Mouse (Mus musculus) liver, embryonic 13.5 days (tissue): ENCODE results near the gene Kif16b. TPM values are rescaled to one million over a fixed set of nuclear protein-coding genes. Genes with fewer than 3 reads are reported as not detected.
"Not testable (repeated sequence)": the region's sequence is repeated elsewhere in the genome, so short reads cannot be mapped to it uniquely, and the experiment has no call there.

Experiments
- ATAC-seq: fragments of 200-750 bp; cut with Nextera tagmentation; 2 replicates; pipeline ENCODE4 v1.8.0; 2017; ENCODE audit warnings: low read depth, mild to moderate bottlenecking, moderate number of reproducible peaks, moderate library complexity
- DNase-seq: peaks from one replicate; pipeline ENCODE4 v3.0.0; 2022
- H3K27ac ChIP-seq: fragments of 300-500 bp; sonication (generic); 2 replicates; pipeline ENCODE4 v1.5.1; 2015; ENCODE audit warnings: moderate library complexity, mild to moderate bottlenecking, inconsistent platforms
- H3K27me3 ChIP-seq: fragments of 300-500 bp; sonication (generic); 2 replicates; pipeline ENCODE4 v1.6.1; 2015; ENCODE audit warnings: mild to moderate bottlenecking, inconsistent platforms
- H3K36me3 ChIP-seq: fragments of 300-500 bp; sonication (generic); 2 replicates; pipeline ENCODE4 v1.6.1; 2015; ENCODE audit warnings: mild to moderate bottlenecking, inconsistent platforms
- H3K4me1 ChIP-seq: fragments of 300-500 bp; sonication (generic); replicated peaks from 2 replicates; pipeline ENCODE4 v1.6.1; 2015; ENCODE audit warnings: inconsistent platforms
- H3K4me2 ChIP-seq: fragments of 300-500 bp; sonication (generic); 2 replicates; pipeline ENCODE4 v1.6.1; 2015; ENCODE audit warnings: inconsistent platforms, mild to moderate bottlenecking, moderate library complexity
- H3K4me3 ChIP-seq: fragments of 300-500 bp; sonication (generic); replicated peaks from 2 replicates; pipeline ENCODE4 v1.5.1; 2015; ENCODE audit warnings: mild to moderate bottlenecking, inconsistent platforms
- H3K9ac ChIP-seq: fragments of 300-500 bp; sonication (generic); 2 replicates; pipeline ENCODE4 v1.6.1; 2015; ENCODE audit warnings: mild to moderate bottlenecking, inconsistent platforms
- H3K9me3 ChIP-seq: fragments of 300-500 bp; sonication (generic); replicated peaks from 2 replicates; pipeline ENCODE4 v1.6.1; 2016; ENCODE audit warnings: inconsistent platforms
- WGBS: fragments of 180-500 bp; shearing (Covaris S2); methylation state at CpG from one replicate; pipeline ENCODE4 v1.1.7; 2015; ENCODE audit not compliant: insufficient replicate concordance; 5-methylcytosine and 5-hydroxymethylcytosine counted together
- polyA plus RNA-seq: library from polyadenylated mRNA; unstranded; fragments of >200 nt; fragmentation: Nextera tagmentation; extraction: Ambion mirVana; gene quantifications from 2 replicates; pipeline ENCODE4 v1.2.1, GENCODE M21; 2015

Kif16b gene
- polyA plus RNA-seq, 1 experiment from 2014 or later, result 2.9 TPM

DNA sequence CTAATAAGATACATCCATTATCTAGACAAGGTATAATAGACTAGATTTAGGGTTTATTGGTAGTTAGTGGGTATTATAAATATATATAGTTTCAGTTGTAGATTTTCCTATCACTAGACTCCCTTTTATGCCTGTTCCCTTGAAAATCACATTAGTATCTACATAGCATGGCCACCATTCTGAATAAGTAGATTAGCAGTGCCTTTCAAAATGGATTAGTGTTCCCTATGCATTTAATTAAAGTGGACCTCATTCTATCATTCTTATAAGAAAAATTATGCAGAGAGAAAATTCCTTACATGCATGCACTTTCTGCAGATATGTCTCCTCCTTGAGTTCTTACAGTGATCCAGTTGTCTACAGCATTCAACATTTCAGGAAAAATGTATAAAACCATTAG lies 320.9 kb downstream of the Kif16b start:
- DNase-seq, result no peak
- Histone ChIP-seq H3K9ac (no peak overlapping the region), H3K4me2 (no peak overlapping the region), H3K27ac (no peak overlapping the region), H3K4me3 (no peak overlapping the region), H3K36me3 (no peaks in the 10 kb centered on the region), H3K9me3 (no peaks in the 10 kb centered on the region), H3K27me3 (no peaks in the 10 kb centered on the region), H3K4me1 (no peaks in the 10 kb centered on the region)
- no peak for ATAC-seq

DNA sequence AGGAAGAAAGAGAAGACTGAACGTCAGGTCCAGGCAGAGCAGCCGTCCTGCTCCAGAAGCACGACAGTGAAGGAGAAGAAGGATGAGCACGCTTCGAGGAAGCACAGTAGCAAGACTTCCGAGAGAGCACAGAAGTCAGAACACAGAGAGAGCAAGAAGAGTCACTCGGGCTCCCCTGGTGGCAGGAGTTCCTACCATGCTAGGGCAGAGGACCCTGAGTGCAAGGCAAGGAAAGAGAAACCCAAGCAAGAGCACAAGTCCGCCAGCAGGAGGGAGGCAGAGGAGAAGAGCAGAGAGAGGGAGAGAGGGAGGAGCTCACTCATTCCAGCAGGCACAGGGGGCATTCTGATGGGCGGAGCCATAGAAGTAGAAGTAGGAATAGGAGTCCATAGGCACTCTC lies 323.9 kb downstream of the Kif16b start:
- 47% methylated on average over 9 of the region's 9 CpGs for WGBS
- not testable (repeated sequence) for H3K4me3 ChIP-seq, DNase-seq, ATAC-seq, H3K9ac ChIP-seq, H3K4me1 ChIP-seq, H3K27me3 ChIP-seq, H3K4me2 ChIP-seq, H3K36me3 ChIP-seq, H3K9me3 ChIP-seq, H3K27ac ChIP-seq

DNA sequence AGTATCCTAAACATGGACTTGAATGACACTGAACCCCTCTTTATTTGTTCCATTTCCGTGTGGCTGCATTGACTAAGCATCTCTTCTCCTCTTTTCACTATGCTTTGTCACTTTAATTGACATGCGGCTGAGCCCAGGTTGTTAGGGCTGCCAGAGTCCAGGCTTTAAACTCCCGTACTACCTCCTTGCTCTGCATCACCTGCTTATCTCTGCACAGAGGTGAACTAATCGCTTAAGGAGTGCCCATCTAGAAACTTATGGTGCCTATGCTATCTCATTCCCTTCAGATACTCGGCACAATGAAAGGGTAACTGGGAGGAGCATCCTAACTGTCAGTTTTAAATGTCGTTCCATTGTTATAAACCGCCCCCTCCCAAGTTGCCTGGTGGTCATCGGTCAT lies 331.6 kb downstream of the Kif16b start:
- 61% methylated on average over 8 of the region's 8 CpGs for WGBS
- ATAC-seq, result no peak
- H3K4me1 ChIP-seq, result no peaks in the 10 kb centered on the region

More for the DNA sequence above, 331.6 kb downstream of the Kif16b start:
- H3K27ac ChIP-seq, result no peak overlapping the region
- no peak for DNase-seq
- no peak overlapping the region for H3K4me3 ChIP-seq
- no peak overlapping the region for H3K9ac ChIP-seq
- no peak overlapping the region for H3K4me2 ChIP-seq
- H3K9me3 ChIP-seq, result no peaks in the 10 kb centered on the region
- H3K36me3 ChIP-seq, result no peaks in the 10 kb centered on the region
- no peaks in the 10 kb centered on the region for H3K27me3 ChIP-seq

Other genes with a start within 250 kb of the Kif16b start
- gene Snrpb2, start 161.5 kb upstream of the Kif16b start, polyA plus RNA-seq, result 43.9 and 60.1 TPM in 2 replicates
- 0.10 TPM in 1 of 2 replicates, not detected in the other for gene Otor, start 176.9 kb upstream of the Kif16b start, polyA plus RNA-seq